Mouse (Mus musculus) stomach, postnatal 0 days (tissue): ENCODE data around the gene Dst. TPM values are rescaled to one million over a fixed set of nuclear protein-coding genes. Genes with fewer than 3 reads are reported as not detected.

Source experiments
- ATAC-seq: fragments of 200-750 bp; cut with Nextera tagmentation; 2 replicates; pipeline ENCODE4 v1.8.0; 2017; ENCODE audit not compliant: low FRiP score, low TSS enrichment
- DNase-seq: peaks from one replicate; pipeline ENCODE4 v3.0.0-alpha.2; 2016; ENCODE audit warnings: low spot score
- H3K27ac ChIP-seq: fragments of 300-500 bp; sonication (generic); replicated peaks from 2 replicates; pipeline ENCODE4 v1.5.1; 2014; ENCODE audit warnings: mild to moderate bottlenecking, control low read depth
- H3K27me3 ChIP-seq: fragments of 300-500 bp; sonication (generic); 2 replicates; pipeline ENCODE4 v1.6.1; 2014; ENCODE audit warnings: low read length; ENCODE audit not compliant: control insufficient read depth, insufficient read depth
- H3K36me3 ChIP-seq: fragments of 300-500 bp; sonication (generic); 2 replicates; pipeline ENCODE4 v1.6.1; 2014; ENCODE audit warnings: low read length, mixed read lengths; ENCODE audit not compliant: control insufficient read depth, insufficient read depth
- H3K4me1 ChIP-seq: fragments of 300-500 bp; sonication (generic); replicated peaks from 2 replicates; pipeline ENCODE4 v1.6.1; 2014; ENCODE audit warnings: antibody characterized with exemption; ENCODE audit not compliant: control insufficient read depth, insufficient read depth
- H3K4me2 ChIP-seq: fragments of 300-500 bp; sonication (generic); replicated peaks from 2 replicates; pipeline ENCODE4 v1.6.1; 2014; ENCODE audit warnings: low read depth, mild to moderate bottlenecking, control low read depth, moderate library complexity
- H3K4me3 ChIP-seq: fragments of 300-500 bp; sonication (generic); 2 replicates; pipeline ENCODE4 v1.5.1; 2014; ENCODE audit warnings: low read depth, low read length, control low read depth
- H3K9ac ChIP-seq: fragments of 300-500 bp; sonication (generic); 2 replicates; pipeline ENCODE4 v1.6.1; 2014; ENCODE audit warnings: mild to moderate bottlenecking, low read length, control low read depth, mixed read lengths
- H3K9me3 ChIP-seq: fragments of 300-500 bp; sonication (generic); 2 replicates; pipeline ENCODE4 v1.6.1; 2016; ENCODE audit warnings: low read length; ENCODE audit not compliant: control insufficient read depth
- CTCF ChIP-seq: IDR thresholded peaks from 2 replicates; pipeline ENCODE4 v1.5.1; 2016; ENCODE audit warnings: antibody characterized with exemption, low read depth, mild to moderate bottlenecking, moderate library complexity
- EP300 ChIP-seq: optimal IDR thresholded peaks from 2 replicates; pipeline ENCODE3; 2016; ENCODE audit warnings: antibody characterized with exemption
- WGBS: fragments of 180-500 bp; shearing (Covaris S2); extraction: QIAGEN DNeasy Blood & Tissue Kit; methylation state at CpG from one replicate; pipeline ENCODE4 v1.1.7; 2014; 5-methylcytosine and 5-hydroxymethylcytosine counted together
- polyA plus RNA-seq: library from polyadenylated mRNA; unstranded; fragments of >200 nt; fragmentation: Nextera tagmentation; extraction: Ambion mirVana; gene quantifications from 2 replicates; pipeline ENCODE4 v1.2.1, GENCODE M21; 2015

The Dst gene
- polyA plus RNA-seq, 1 experiment from 2014 or later, result 16.4 TPM

GRCm38 (mm10) chr1:33991067-33991466, 83.0 kb downstream of the Dst start:
- 84% methylated on average over 6 of the region's 6 CpGs for WGBS
- no peak for DNase-seq

DNA sequence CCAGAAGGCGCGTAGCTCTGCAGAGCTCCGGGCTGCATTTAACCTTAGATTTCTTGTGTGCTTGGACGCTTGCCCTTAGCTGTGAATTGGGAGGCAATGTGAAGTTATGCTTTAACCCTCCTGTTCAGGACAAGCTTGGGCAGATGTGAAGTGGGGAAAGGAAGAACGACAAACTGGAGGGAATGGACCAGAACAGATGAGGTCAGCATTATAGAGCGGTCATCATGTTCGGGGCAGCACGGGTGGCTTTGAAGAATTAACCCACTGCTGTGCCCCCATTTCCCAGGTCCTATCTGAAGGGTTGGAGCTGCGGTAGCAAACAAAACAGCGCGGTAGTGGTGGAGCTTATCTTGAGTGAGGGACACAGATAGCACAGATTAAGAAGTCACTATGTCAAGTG, 84.8 kb downstream of the Dst start:
- no peak overlapping the region for H3K27ac ChIP-seq
- DNase-seq, result no peak
- ATAC-seq, result no peak
- no peaks in the 10 kb centered on the region for H3K27me3 ChIP-seq
- 71% methylated on average over 11 of the region's 11 CpGs for WGBS
- H3K9me3 ChIP-seq, result no peaks in the 10 kb centered on the region
- no peak for TF ChIP-seq CTCF
- no peak for TF ChIP-seq EP300
- H3K4me1 ChIP-seq, result no peaks in the 10 kb centered on the region
- H3K4me3 ChIP-seq, result no peak overlapping the region
- no peak overlapping the region for H3K9ac ChIP-seq
- no peak overlapping the region for H3K4me2 ChIP-seq
- no peaks in the 10 kb centered on the region for H3K36me3 ChIP-seq

More at GRCm38 (mm10) chr1:33991067-33991466, 83.0 kb downstream of the Dst start:
- no peak for TF ChIP-seq CTCF
- no peak for TF ChIP-seq EP300
- ATAC-seq, result no peak
- Histone ChIP-seq H3K9ac (no peak overlapping the region), H3K4me2 (no peak overlapping the region), H3K9me3 (no peaks in the 10 kb centered on the region), H3K27ac (no peak overlapping the region), H3K4me3 (no peak overlapping the region), H3K36me3 (no peaks in the 10 kb centered on the region), H3K27me3 (no peaks in the 10 kb centered on the region), H3K4me1 (no peaks in the 10 kb centered on the region)

DNA sequence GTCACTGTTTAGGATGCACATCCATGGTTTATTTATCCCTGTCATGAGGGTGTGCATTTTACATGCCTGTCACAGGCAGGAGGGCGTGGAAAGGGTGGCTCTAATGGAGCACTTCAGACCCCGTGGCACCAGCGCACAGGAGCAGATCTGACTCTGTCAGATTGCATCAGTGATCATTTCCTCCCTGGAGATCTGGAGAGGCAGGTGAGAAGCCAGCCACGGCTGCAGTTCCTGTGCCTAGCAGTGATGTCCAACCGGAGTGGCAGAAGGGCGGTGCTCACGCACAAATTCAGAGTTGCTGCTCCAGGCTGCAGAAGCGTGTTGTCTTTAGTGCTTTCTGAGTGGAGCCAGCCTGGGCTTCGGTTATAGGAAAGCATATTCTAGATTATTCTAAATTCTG, 86.2 kb downstream of the Dst start:
- H3K36me3 ChIP-seq, result no peaks in the 10 kb centered on the region
- no peaks in the 10 kb centered on the region for H3K9me3 ChIP-seq
- DNase-seq, result no peak
- no peak overlapping the region for H3K9ac ChIP-seq
- WGBS, result 65% methylated on average over 9 of the region's 9 CpGs
- ATAC-seq, result no peak
- H3K4me3 ChIP-seq, result no peak overlapping the region
- H3K27ac ChIP-seq, result no peak overlapping the region
- no peaks in the 10 kb centered on the region for H3K4me1 ChIP-seq
- H3K4me2 ChIP-seq, result no peak overlapping the region
- TF ChIP-seq EP300, result no peak
- no peaks in the 10 kb centered on the region for H3K27me3 ChIP-seq

GRCm38 (mm10) chr1:33995386-33995785, 87.4 kb downstream of the Dst start:
- 81% methylated on average over 6 of the region's 6 CpGs for WGBS
- no peak overlapping the region for H3K4me2 ChIP-seq
- H3K9ac ChIP-seq, result no peak overlapping the region
- H3K9me3 ChIP-seq, result no peaks in the 10 kb centered on the region
- ATAC-seq (no peak), DNase-seq (no peak)
- no peaks in the 10 kb centered on the region for H3K4me1 ChIP-seq
- H3K4me3 ChIP-seq, result no peak overlapping the region
- no peaks in the 10 kb centered on the region for H3K36me3 ChIP-seq
- H3K27ac ChIP-seq, result no peak overlapping the region
- TF ChIP-seq EP300 (no peak), CTCF (no peak)
- H3K27me3 ChIP-seq, result no peaks in the 10 kb centered on the region

DNA sequence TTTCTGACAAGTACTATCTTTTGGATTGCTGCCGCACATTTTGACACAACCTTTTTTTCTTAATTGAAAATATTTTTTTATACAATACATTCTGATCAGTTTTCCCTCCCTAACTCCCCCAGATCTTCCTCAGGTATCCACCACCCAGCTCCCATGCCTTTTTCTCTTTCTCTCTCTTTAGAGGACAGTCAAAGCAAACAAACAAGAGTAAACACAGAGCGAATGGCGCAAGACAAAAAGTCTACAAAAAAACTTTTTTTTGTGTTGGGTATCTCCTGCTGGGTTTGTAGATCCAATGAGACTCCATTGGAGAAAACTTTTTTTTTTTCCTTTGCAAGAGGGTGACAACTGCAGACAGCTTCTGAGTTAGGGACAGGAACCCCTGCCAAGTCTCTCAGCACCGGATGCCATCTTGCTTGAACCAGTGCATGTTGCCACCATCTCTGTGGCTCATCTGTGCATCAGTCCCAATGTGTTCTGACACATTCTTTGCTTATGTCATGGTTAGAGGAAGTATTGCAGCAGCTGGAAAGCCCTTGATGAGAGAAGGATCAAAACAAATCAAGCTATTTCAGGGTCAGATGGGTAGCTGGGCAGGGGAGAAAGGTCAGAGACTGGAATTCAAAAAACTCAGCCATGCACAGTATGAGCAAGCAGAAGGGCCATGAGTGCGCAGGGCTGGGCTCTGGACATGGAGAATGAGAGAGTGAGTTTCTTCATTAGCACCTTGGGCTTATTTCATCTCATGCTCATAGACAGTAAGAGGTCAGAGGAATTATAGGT, 88.3 kb downstream of the Dst start:
- H3K36me3 ChIP-seq, result no peaks in the 10 kb centered on the region
- no peak overlapping the region for H3K9ac ChIP-seq
- no peak overlapping the region for H3K27ac ChIP-seq
- no peak overlapping the region for H3K4me2 ChIP-seq
- H3K9me3 ChIP-seq, result no peaks in the 10 kb centered on the region
- no peaks in the 10 kb centered on the region for H3K4me1 ChIP-seq
- no peak for ATAC-seq
- 76% methylated on average over 5 of the region's 5 CpGs for WGBS
- DNase-seq, result no peak
- H3K4me3 ChIP-seq, result no peak overlapping the region
- TF ChIP-seq CTCF, result no peak
- no peaks in the 10 kb centered on the region for H3K27me3 ChIP-seq

DNA sequence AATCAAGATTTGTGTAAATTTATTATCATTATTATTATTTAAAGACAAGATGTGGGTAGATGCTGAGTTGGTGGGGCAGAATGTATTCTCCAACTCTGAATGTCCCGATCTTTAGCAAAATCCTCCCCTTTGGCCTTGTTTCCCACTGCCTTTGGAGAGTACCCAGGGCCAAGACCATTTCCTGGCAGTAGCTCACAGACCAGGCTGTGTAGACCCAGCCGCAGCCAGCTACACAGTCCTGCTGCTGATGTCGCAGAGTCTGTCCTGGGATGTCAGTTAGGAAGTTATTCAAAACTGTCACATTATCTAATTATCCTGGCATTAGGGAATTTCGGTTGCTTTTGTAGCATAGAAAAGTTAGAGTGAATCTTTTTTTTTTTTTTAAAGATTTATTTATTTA, 94.3 kb downstream of the Dst start:
- H3K4me3 ChIP-seq, result no peak overlapping the region
- H3K36me3 ChIP-seq, result no peaks in the 10 kb centered on the region
- H3K4me2 ChIP-seq, result no peak overlapping the region
- WGBS, result 71% methylated on average over 4 of the region's 4 CpGs
- H3K4me1 ChIP-seq, result no peaks in the 10 kb centered on the region
- H3K27ac ChIP-seq, result no peak overlapping the region
- no peak for DNase-seq
- ATAC-seq, result no peak
- no peaks in the 10 kb centered on the region for H3K9me3 ChIP-seq
- TF ChIP-seq EP300 (no peak), CTCF (no peak)
- H3K27me3 ChIP-seq, result no peaks in the 10 kb centered on the region
- H3K9ac ChIP-seq, result no peak overlapping the region
